Mouse (Mus musculus) frontal cortex, adult (tissue): Measurements from ENCODE around the gene Med17.

ENCODE experiments used
- ATAC-seq: cut with Nextera tagmentation; 2 replicates; pipeline ENCODE4 v1.9.2; 2017; ENCODE audit warnings: mild to moderate bottlenecking, moderate library complexity, mixed read lengths; ENCODE audit not compliant: low TSS enrichment

The Med17 gene

DNA sequence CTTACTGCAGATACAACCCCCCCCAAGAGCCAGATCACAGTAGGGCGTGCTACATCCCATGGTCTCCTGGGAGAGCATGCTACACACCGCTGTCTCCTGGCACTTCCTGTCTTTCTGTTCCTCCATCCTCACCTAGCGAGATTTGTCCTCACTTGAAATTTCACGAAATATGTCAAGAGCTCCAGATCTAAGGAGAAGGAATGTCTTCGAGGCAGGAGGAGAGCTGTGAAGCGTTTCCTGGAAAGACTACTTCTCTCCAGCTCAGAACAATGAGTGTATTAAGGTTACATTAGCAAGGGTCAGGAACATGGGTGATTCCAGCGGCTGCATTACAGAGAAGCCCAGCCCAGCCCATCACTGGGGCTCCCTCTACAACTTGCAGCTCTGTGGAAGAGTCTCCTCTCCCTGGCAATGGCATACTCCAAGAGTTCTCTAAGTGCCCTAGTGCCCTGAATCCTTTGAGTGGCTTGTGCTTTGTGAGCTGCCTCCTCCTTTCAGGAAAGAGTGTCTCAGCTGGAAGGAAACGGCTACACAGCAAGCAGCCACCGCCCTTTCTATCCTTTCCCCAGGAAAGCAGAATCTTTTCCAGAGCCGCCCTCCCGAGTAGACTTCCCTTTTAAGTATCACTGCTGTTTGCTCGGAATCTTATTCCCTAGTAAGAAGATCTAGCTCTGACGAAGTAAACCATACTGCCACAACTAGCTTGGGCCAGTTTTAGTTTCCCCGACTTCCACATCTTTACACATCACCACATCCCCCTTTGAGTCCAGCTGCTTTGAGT, 42.0 kb downstream of the Med17 start:
- no peak for ATAC-seq

DNA sequence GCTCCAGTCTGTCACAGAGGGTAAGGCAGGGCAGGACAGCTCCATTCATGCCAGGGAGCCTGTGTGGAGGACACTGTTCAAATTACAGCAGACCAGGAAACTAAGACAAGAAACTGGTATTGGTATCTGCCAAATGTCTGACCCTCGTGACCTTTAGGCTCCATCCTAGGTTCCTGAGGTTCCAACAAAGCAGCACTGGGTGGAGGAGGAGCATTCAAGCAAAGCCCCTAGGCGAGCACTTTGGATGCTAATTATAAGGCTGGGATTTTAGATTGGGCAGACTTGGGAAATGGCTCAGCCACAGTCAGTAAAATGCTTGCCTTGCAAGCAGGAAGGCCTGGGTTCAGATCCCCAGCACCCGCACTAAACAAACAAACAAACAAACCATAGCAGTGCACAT, 43.7 kb downstream of the Med17 start:
- no peak for ATAC-seq

- ATAC-seq: no peak
These were observed 46.1 kb downstream of the Med17 start for GRCm38 (mm10) chr9:15233604-15234003.

GRCm38 (mm10) chr9:15232445-15232844, 47.3 kb downstream of the Med17 start:
- no peak for ATAC-seq

- ATAC-seq: no peak
These were observed 54.8 kb downstream of the Med17 start for GRCm38 (mm10) chr9:15224912-15225311.

- ATAC-seq: no peak
These were observed 66.0 kb downstream of the Med17 start for GRCm38 (mm10) chr9:15213695-15214094.

GRCm38 (mm10) chr9:15211876-15212275, 67.9 kb downstream of the Med17 start:
- no peak for ATAC-seq
